Mouse (Mus musculus): ENCODE measurements at regions not wholly inside any gene's neighbourhood (a gene's known extent, or its start where the extent isn't known, plus 50 kb on each side); places are given as distances from the start of the nearest gene placed in this dataset.

DNA sequence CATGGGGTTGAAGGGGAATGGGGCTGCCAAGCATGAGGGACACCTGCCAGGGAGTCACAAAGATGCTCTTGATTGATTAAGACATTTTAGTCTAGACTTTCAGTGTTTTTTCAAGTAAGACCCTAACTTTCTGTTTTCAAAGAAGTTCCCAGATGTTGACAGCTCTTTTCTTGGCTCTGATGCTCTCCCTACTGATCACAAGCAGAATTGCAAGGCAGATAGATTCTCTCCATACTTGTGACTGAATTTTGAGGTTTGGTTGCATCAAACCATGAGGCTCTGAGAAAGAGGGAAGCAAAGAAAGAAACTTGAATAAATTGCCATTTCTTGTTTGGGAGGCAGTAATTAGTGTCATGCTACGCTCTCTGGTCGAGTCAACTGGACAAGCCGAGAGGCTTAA is 64.5 kb downstream of the Perp start:
- TF ChIP-seq CTCF (IDR thresholded peaks at IDR 0.05; ENCODE audit: control insufficient read depth, insufficient read depth, insufficient replicate concordance, low read depth, low read length): no peak
- no peak for TF ChIP-seq POLR2A (IDR thresholded peaks at IDR 0.05; ENCODE audit: control insufficient read depth, low read depth, low read length)
